Mouse (Mus musculus) megakaryocyte, embryonic 14.5 days (primary cell): ENCODE measurements around the gene Figla.

Source experiments
- FLI1 ChIP-seq: IDR thresholded peaks from 2 replicates; pipeline ENCODE4 v1.6.1; 2012; ENCODE audit warnings: low read length, inconsistent platforms, mixed read lengths
- GATA1 ChIP-seq: IDR thresholded peaks from 3 replicates; pipeline ENCODE4 v1.6.1; 2012; ENCODE audit warnings: mixed read lengths, low read length, inconsistent platforms, borderline replicate concordance

DNA sequence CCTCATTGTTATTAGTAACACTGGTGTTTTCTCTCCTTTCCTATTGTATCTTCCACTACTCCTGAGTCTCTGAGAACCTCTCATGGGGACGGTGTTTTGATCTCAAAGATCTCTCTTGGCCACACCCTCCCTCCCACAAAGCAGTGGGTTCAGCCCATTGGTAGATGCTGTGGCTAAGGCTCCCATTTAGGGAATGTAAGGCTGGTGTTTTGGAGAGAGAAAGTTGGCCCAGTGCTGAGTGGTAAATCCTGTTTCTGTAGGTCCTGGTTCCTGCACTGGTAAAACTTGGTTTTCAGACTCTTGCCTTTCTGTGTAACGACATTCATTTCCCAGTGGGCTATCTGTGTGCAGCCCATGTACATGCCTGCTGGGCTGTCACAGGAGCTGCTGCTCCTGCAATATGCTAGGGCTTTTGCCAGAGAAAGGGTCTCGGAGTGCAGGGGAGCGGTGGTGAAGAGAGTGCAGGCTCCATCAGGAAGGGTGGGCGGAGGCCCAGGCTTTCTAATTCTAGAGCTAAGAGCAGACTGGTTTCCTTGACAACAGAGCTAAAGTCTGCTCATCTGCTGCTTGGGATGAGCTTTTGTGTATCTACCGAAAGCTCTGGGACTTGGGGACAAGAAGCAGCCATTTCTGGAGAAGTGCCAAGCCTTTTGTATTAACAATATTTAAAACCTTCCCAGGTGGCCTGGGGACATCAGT lies 48.5 kb downstream of the Figla start:
- no peak for TF ChIP-seq GATA1
- TF ChIP-seq FLI1, result no peak
